Mouse (Mus musculus): ENCODE data around the gene Nmnat3.
A peak's percentile ranks its signal among the peaks of the same experiment; 100 is the strongest.

GRCm38 (mm10) chr9:98373358-98373757 is 86.1 kb downstream of the Nmnat3 start:
- peak; percentile 53 for TF ChIP-seq CTCF (IDR thresholded peaks at IDR 0.05; ENCODE audit: low read depth)
- no peak for TF ChIP-seq EP300 (IDR thresholded peaks at IDR 0.05; ENCODE audit: low read depth)

All from liver, postnatal 0 days (tissue).